Mouse (Mus musculus) limb, embryonic 11.5 days (tissue): ENCODE measurements around the gene Gm13023. TPM values are rescaled to one million over a fixed set of nuclear protein-coding genes. Genes with fewer than 3 reads are reported as not detected.
"Not testable (repeated sequence)": the region's sequence is repeated elsewhere in the genome, so short reads cannot be mapped to it uniquely, and the experiment has no call there.

Source experiments
- ATAC-seq: fragments of 200-750 bp; cut with Nextera tagmentation; 2 replicates; pipeline ENCODE4 v1.8.0; 2017; ENCODE audit warnings: low read depth; ENCODE audit not compliant: insufficient number of reproducible peaks, low FRiP score, low TSS enrichment
- DNase-seq: peaks from one replicate; pipeline ENCODE4 v3.0.0-alpha.2; 2015; ENCODE audit warnings: low spot score
- H3K27ac ChIP-seq: fragments of 300-500 bp; sonication (generic); replicated peaks from 2 replicates; pipeline ENCODE4 v1.5.1; 2014; ENCODE audit warnings: low read depth, mild to moderate bottlenecking, low read length
- H3K27me3 ChIP-seq: fragments of 300-500 bp; sonication (generic); 2 replicates; pipeline ENCODE4 v1.6.1; 2014; ENCODE audit warnings: mild to moderate bottlenecking, low read length, mixed read lengths; ENCODE audit not compliant: control insufficient read depth, insufficient read depth
- H3K36me3 ChIP-seq: fragments of 300-500 bp; sonication (generic); 2 replicates; pipeline ENCODE4 v1.6.1; 2014; ENCODE audit warnings: mild to moderate bottlenecking, low read length, moderate library complexity, mixed read lengths; ENCODE audit not compliant: control insufficient read depth, insufficient read depth
- H3K4me1 ChIP-seq: fragments of 300-500 bp; sonication (generic); 2 replicates; pipeline ENCODE4 v1.6.1; 2014; ENCODE audit warnings: low read length, mixed read lengths; ENCODE audit not compliant: control insufficient read depth, insufficient read depth
- H3K4me2 ChIP-seq: fragments of 300-500 bp; sonication (generic); 2 replicates; pipeline ENCODE4 v1.6.1; 2014; ENCODE audit warnings: low read depth, mild to moderate bottlenecking, moderate library complexity; ENCODE audit not compliant: severe bottlenecking
- H3K4me3 ChIP-seq: fragments of 300-500 bp; sonication (generic); 2 replicates; pipeline ENCODE4 v1.5.1; 2014; ENCODE audit warnings: low read depth, low read length
- H3K9ac ChIP-seq: fragments of 300-500 bp; sonication (generic); 2 replicates; pipeline ENCODE4 v1.6.1; 2014; ENCODE audit warnings: mild to moderate bottlenecking, low read length
- H3K9me3 ChIP-seq: fragments of 300-500 bp; sonication (generic); 2 replicates; pipeline ENCODE4 v1.6.1; 2016; ENCODE audit warnings: low read length; ENCODE audit not compliant: control insufficient read depth
- WGBS: fragments of 180-500 bp; shearing (Covaris S2); extraction: QIAGEN DNeasy Blood & Tissue Kit; methylation state at CpG from one replicate; pipeline ENCODE4 v1.1.7; 2014; 5-methylcytosine and 5-hydroxymethylcytosine counted together
- polyA plus RNA-seq: library from polyadenylated mRNA; unstranded; fragments of >200 nt; fragmentation: Nextera tagmentation; extraction: Ambion mirVana; gene quantifications from 2 replicates; pipeline ENCODE4 v1.2.1, GENCODE M21; 2014

The Gm13023 gene
- polyA plus RNA-seq: not detected in 2 replicates

DNA sequence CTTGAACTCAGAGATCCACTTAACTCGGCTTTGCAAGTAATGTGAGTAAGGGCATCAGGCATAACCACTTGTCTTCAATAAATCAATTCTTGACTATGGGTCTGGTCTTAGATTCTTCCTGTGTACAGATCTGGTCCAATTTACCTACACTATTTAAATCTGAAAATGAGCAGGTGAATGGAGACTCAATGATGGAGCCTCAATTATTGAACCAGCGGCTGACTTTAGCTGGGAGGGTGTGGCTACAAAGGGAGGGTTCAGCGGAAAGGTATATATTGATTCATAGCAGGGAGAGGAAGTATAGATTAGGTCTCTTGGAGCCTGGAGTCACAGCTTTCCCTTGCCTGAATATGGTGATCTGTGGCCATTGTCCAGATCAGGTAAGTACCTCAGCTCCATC, at the start of gene Gm13023:
Gm13023 (plus strand) TSS at position 301 of the 400 bp plus-strand sequence.
- H3K9me3 ChIP-seq, ATAC-seq, H3K4me2 ChIP-seq, H3K36me3 ChIP-seq, H3K4me1 ChIP-seq, H3K4me3 ChIP-seq, H3K27me3 ChIP-seq, DNase-seq, H3K9ac ChIP-seq, H3K27ac ChIP-seq: not testable (repeated sequence)
- 88% methylated on average over 3 of the region's 3 CpGs for WGBS

DNA sequence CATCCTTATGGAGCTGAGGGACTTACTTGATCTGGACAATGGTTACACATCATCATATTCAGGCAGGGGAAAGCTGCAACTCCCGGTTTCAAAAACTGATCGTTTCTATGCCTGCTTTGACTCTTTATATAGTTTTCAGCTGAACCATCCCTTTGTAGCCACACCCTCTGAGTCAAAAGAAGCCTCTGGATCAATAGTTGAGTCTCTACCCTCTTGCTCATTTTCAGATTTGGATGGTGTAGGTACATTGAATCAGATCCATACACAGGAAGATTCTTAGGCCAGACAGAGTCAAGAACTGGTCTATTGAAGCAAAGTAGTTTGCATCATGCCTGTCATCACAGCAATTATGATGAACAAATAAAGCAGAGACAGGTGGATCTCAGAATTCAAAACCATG, 26.8 kb downstream of the Gm13023 start, which contains the start of gene Gm13084:
Gm13084 (minus strand) TSS at position 101 of the 400 bp plus-strand sequence.
- H3K4me3 ChIP-seq: no peak within 1 kb of the TSS
- H3K4me1 ChIP-seq: no peaks in the 10 kb centered on the region
- 91% methylated on average over 2 of the region's 2 CpGs for WGBS
- no peaks in the 10 kb centered on the region for H3K9me3 ChIP-seq
- no peak for DNase-seq
- H3K4me2 ChIP-seq: no peak within 1 kb of the TSS
- no peak for ATAC-seq
- no peak within 1 kb of the TSS for H3K27ac ChIP-seq
- H3K27me3 ChIP-seq: no peaks in the 10 kb centered on the region
- H3K36me3 ChIP-seq: no peaks in the 10 kb centered on the region
- H3K9ac ChIP-seq: no peak within 1 kb of the TSS

Other genes with a start within 250 kb of the Gm13023 start
- gene BC080695, start 237.7 kb upstream of the Gm13023 start, polyA plus RNA-seq: not detected in 2 replicates
- not detected in 2 replicates for gene Gm13057, start 237.6 kb upstream of the Gm13023 start, polyA plus RNA-seq
- not detected in 2 replicates for gene Gm13083, start 174.3 kb upstream of the Gm13023 start, polyA plus RNA-seq
- not detected in 2 replicates for gene Gm13088, start 132.1 kb upstream of the Gm13023 start, polyA plus RNA-seq
- gene Gm13089, start 86.6 kb upstream of the Gm13023 start, polyA plus RNA-seq: not detected in 2 replicates
- gene Gm13078, start 69.9 kb upstream of the Gm13023 start, polyA plus RNA-seq: not detected in 2 replicates
- gene Gm13084, start 26.7 kb downstream of the Gm13023 start, polyA plus RNA-seq: not detected in 2 replicates
- not detected in 2 replicates for gene Gm13103, start 57.1 kb downstream of the Gm13023 start, polyA plus RNA-seq
- not detected in 2 replicates for gene Pramef6, start 111.0 kb downstream of the Gm13023 start, polyA plus RNA-seq
- gene Pramef25, start 161.7 kb downstream of the Gm13023 start, polyA plus RNA-seq: not detected in 2 replicates
- gene Gm13101, start 177.6 kb downstream of the Gm13023 start, polyA plus RNA-seq: not detected in 2 replicates
- not detected in 2 replicates for gene Pramef17, start 205.0 kb downstream of the Gm13023 start, polyA plus RNA-seq